Mouse (Mus musculus): ENCODE results near the gene Krcc1. TPM values are rescaled to one million over a fixed set of nuclear protein-coding genes. Genes with fewer than 3 reads are reported as not detected.
A peak's percentile ranks its signal among the peaks of the same experiment; 100 is the strongest.
"Not testable (repeated sequence)": the region's sequence is repeated elsewhere in the genome, so short reads cannot be mapped to it uniquely, and the experiment has no call there.

Krcc1 gene
- polyA plus RNA-seq, 1 experiment from 2014 or later: 41.1 TPM

DNA sequence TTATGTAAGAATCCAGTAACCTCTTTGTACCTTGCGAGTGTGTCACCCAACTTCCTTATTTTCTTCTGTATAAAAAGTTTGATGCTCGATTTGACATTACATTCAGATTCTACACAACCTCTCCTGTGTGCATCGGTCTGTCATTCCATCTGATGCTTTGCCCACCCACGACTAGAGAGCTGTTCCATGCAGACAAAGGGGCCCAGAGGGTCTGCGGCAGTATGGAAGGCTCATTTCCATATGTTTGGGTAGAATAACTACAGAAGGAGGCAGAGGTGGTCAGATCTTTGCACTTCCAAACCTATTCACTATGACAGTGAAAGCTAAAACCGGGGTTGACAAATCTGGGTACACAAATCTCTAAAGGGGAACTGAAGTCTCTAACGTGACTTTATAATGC is 3.9 kb upstream of the Krcc1 start:
- H3K4me2 ChIP-seq (ENCODE audit: low read depth, low read length); H3K9me3 ChIP-seq (replicated peaks; ENCODE audit: control insufficient read depth, low read length); H3K4me3 ChIP-seq (ENCODE audit: low read depth, low read length); ATAC-seq (replicated peaks; ENCODE audit: insufficient number of reproducible peaks, low FRiP score, low TSS enrichment, low read depth); DNase-seq (ENCODE audit: low spot score); H3K4me1 ChIP-seq (ENCODE audit: control insufficient read depth, insufficient read depth, low read length); H3K27me3 ChIP-seq (ENCODE audit: control insufficient read depth, insufficient read depth, low read length); H3K27ac ChIP-seq (replicated peaks; ENCODE audit: low read depth, low read length); H3K9ac ChIP-seq (replicated peaks; ENCODE audit: low read length); H3K36me3 ChIP-seq (replicated peaks; ENCODE audit: control insufficient read depth, insufficient read depth, low read depth, low read length): not testable (repeated sequence)
- WGBS: 82% methylated on average over 7 of the region's 7 CpGs

DNA sequence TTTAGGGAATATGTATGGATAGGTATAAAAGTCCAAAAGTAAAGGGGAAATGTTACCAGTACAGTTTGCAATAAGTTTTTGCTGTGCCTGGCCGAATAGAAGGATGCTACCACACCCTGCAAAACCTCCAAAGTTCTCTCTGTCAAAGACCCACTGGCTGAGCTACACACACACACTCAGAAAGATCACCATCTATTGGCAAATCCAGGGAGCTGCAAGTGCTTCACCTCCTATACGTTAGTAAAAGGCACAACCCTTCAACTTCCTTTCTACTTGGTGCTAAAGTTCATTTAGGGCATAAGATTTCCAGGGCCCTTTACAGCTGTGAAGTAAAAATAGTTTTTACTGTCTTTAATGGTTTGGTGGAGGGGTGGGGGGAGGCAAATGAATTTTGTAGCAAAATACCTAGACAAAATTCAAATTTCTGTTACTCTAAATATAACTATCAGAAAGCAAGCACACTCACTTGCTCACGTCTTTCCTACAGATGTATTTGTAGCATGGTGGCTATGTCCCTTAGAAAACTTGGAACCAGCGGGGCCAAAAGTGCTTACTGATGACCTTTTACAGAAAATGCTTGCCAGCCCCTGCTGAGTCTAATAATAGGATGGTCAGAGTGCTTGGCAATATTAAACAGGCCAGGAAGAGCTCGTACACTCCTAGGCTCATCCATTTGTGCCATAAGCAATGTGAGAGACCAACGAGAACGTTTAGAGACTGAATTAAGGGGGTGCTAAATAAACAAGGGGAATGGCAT is 2.4 kb upstream of the Krcc1 start:
- H3K27me3 ChIP-seq (ENCODE audit: control insufficient read depth, insufficient read depth, low read length): no peaks in the 10 kb centered on the region
- no peak overlapping the region for H3K4me3 ChIP-seq (ENCODE audit: low read depth, low read length)
- DNase-seq (ENCODE audit: low spot score) (peak; percentile 37), ATAC-seq (replicated peaks; ENCODE audit: insufficient number of reproducible peaks, low FRiP score, low TSS enrichment, low read depth) (no peak)
- H3K9ac ChIP-seq (replicated peaks; ENCODE audit: low read length): no peak overlapping the region
- no peak overlapping the region for H3K4me2 ChIP-seq (ENCODE audit: low read depth, low read length)
- H3K27ac ChIP-seq (replicated peaks; ENCODE audit: low read depth, low read length): no peak overlapping the region
- 64% methylated on average over 7 of the region's 7 CpGs for WGBS
- no peaks in the 10 kb centered on the region for H3K36me3 ChIP-seq (replicated peaks; ENCODE audit: control insufficient read depth, insufficient read depth, low read depth, low read length)
- peaks cover 3% of the 10 kb centered on the region; the same call in 1 of the 2 replicates for H3K4me1 ChIP-seq (ENCODE audit: control insufficient read depth, insufficient read depth, low read length)
- no peaks in the 10 kb centered on the region for H3K9me3 ChIP-seq (replicated peaks; ENCODE audit: control insufficient read depth, low read length)

DNA sequence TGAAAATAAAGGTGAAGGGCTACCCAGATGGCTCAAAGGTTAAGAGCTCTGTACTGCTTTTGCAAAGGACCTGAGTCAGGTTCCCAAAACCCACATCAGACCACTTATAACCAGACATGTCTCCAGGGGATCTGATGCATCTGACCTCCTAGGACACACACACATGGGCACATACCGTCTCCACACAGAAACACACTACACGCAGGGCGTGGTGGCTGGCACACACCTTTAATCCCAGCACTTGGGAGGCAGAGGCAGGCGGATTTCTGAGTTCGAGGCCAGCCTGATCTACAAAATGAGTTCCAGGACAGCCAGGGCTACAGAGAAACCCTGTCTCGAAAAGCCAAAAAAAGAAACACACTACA is 1.8 kb upstream of the Krcc1 start:
- H3K4me2 ChIP-seq (ENCODE audit: low read depth, low read length); ATAC-seq (replicated peaks; ENCODE audit: insufficient number of reproducible peaks, low FRiP score, low TSS enrichment, low read depth); H3K27ac ChIP-seq (replicated peaks; ENCODE audit: low read depth, low read length); H3K4me3 ChIP-seq (ENCODE audit: low read depth, low read length); H3K36me3 ChIP-seq (replicated peaks; ENCODE audit: control insufficient read depth, insufficient read depth, low read depth, low read length); H3K9ac ChIP-seq (replicated peaks; ENCODE audit: low read length); H3K9me3 ChIP-seq (replicated peaks; ENCODE audit: control insufficient read depth, low read length); H3K27me3 ChIP-seq (ENCODE audit: control insufficient read depth, insufficient read depth, low read length); H3K4me1 ChIP-seq (ENCODE audit: control insufficient read depth, insufficient read depth, low read length); DNase-seq (ENCODE audit: low spot score): not testable (repeated sequence)
- WGBS: 94% methylated on average over 6 of the region's 6 CpGs

DNA sequence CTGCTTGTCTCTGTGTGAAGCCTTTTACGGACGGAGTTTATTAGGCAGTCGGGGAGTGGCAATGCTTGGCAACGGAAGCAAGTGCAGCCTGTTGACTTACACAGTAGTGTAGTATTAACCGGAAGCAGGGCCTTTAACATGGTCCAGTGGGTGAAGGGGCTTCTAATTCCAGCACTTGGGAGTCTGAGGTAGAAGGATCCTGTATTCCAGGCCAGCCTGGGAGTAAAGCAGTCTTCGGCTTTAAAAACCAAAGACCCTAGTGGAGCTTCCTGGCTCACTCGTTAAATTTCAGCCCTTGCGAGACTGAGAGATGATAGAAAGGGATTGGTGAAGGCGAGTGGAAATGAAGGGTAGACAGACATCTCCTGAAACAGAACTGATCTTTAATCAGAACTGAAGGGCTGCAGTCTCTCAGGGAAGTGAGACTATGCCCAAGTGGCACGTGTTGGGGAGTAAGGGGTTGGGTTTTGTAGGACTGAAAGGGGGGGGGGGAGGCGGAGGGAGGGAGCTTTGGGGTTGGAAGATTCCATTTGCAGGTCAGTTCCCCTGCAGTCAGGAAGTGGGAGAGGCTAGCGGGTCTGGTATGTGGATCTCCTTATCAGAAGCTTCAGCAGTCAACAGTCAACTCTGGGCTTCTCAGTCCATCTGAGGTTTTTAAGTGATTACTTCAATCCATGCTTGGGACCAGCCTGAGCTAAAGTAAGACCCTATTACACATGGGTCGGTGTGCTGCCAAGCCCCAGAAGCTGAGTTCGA is 998 bp upstream of the Krcc1 start:
- Histone ChIP-seq H3K9me3 (replicated peaks; ENCODE audit: control insufficient read depth, low read length) (no peaks in the 10 kb centered on the region), H3K4me3 (ENCODE audit: low read depth, low read length) (peak overlapping the region; percentile 88), H3K27me3 (ENCODE audit: control insufficient read depth, insufficient read depth, low read length) (no peaks in the 10 kb centered on the region), H3K4me2 (ENCODE audit: low read depth, low read length) (peak overlapping the region; percentile 62), H3K9ac (replicated peaks; ENCODE audit: low read length) (peak overlapping the region; percentile 46), H3K36me3 (replicated peaks; ENCODE audit: control insufficient read depth, insufficient read depth, low read depth, low read length) (no peaks in the 10 kb centered on the region), H3K27ac (replicated peaks; ENCODE audit: low read depth, low read length) (peak overlapping the region; percentile 92; the same call in 1 of the 2 replicates), H3K4me1 (ENCODE audit: control insufficient read depth, insufficient read depth, low read length) (peaks cover 3% of the 10 kb centered on the region; the same call in 1 of the 2 replicates)
- DNase-seq (ENCODE audit: low spot score): peak; percentile 55
- WGBS: 35% methylated on average over 13 of the region's 14 CpGs
- ATAC-seq (replicated peaks; ENCODE audit: insufficient number of reproducible peaks, low FRiP score, low TSS enrichment, low read depth): peak; percentile 37

DNA sequence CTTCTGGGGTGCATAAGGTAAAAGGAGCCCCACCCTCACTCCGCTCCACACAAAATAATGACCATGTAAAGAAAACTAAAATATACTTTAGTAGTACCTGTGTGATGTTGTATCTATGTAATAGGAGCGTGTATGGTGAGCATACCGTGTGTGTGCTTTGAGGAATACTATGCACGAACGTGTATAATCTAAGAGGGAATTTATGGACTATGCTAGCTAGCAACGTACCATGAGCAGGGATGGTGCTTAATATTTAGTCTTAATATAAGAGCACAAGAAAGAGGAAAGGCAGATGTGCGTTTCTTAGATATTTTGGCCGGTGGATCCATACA is 454 bp upstream of the Krcc1 start:
- Histone ChIP-seq H3K27me3 (ENCODE audit: control insufficient read depth, insufficient read depth, low read length) (no peaks in the 10 kb centered on the region), H3K27ac (replicated peaks; ENCODE audit: low read depth, low read length) (peak overlapping the region; percentile 92; the same call in 1 of the 2 replicates), H3K9ac (replicated peaks; ENCODE audit: low read length) (peak overlapping the region; percentile 46), H3K4me3 (ENCODE audit: low read depth, low read length) (peak overlapping the region; percentile 88), H3K36me3 (replicated peaks; ENCODE audit: control insufficient read depth, insufficient read depth, low read depth, low read length) (no peaks in the 10 kb centered on the region), H3K4me2 (ENCODE audit: low read depth, low read length) (peak overlapping the region; percentile 62), H3K4me1 (ENCODE audit: control insufficient read depth, insufficient read depth, low read length) (peaks cover 3% of the 10 kb centered on the region; the same call in 1 of the 2 replicates), H3K9me3 (replicated peaks; ENCODE audit: control insufficient read depth, low read length) (no peaks in the 10 kb centered on the region)
- WGBS: 4% methylated on average over 8 of the region's 8 CpGs
- ATAC-seq (replicated peaks; ENCODE audit: insufficient number of reproducible peaks, low FRiP score, low TSS enrichment, low read depth) (peak; percentile 58), DNase-seq (ENCODE audit: low spot score) (no peak)

DNA sequence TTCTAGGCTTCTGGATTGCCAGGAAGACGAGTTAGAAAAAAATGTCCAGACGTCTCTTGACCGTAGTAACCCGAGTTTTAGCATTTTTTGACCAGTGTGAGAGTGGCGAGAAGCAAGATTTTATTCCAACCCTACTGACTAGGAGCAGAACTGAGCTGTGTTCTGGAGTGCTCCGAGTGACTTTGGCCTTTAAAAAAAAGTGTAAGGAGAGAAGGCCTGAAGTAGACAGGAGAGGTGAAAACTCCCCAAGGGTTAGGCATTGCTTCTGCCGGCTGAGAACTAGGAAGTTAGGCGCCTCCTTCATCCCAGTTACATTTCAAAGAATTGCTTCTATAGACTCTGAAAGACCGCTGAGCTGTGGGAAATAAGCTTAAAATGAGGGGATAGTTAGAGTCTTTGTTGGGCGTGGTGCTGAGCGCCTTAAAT is 852 bp downstream of the Krcc1 start:
- no peak for ATAC-seq (replicated peaks; ENCODE audit: insufficient number of reproducible peaks, low FRiP score, low TSS enrichment, low read depth)
- Histone ChIP-seq H3K27me3 (ENCODE audit: control insufficient read depth, insufficient read depth, low read length) (no peaks in the 10 kb centered on the region), H3K4me1 (ENCODE audit: control insufficient read depth, insufficient read depth, low read length) (peaks cover 3% of the 10 kb centered on the region; the same call in 1 of the 2 replicates), H3K4me3 (ENCODE audit: low read depth, low read length) (peak overlapping the region; percentile 88), H3K9ac (replicated peaks; ENCODE audit: low read length) (peak overlapping the region; percentile 97), H3K36me3 (replicated peaks; ENCODE audit: control insufficient read depth, insufficient read depth, low read depth, low read length) (no peaks in the 10 kb centered on the region), H3K27ac (replicated peaks; ENCODE audit: low read depth, low read length) (peak overlapping the region; percentile 92), H3K9me3 (replicated peaks; ENCODE audit: control insufficient read depth, low read length) (no peaks in the 10 kb centered on the region), H3K4me2 (ENCODE audit: low read depth, low read length) (peak overlapping the region; percentile 62)
- peak; percentile 7 for DNase-seq (ENCODE audit: low spot score)
- whole genome bisulfite sequencing: 2% methylated on average over 11 of the region's 11 CpGs

- DNase-seq (ENCODE audit: low spot score): no peak
- no peak overlapping the region for H3K4me3 ChIP-seq (ENCODE audit: low read depth, low read length)
- 85% methylated on average over 1 of the region's 1 CpGs for WGBS
Observed at GRCm38 (mm10) chr6:71273715-71274114, 2.2 kb downstream of the Krcc1 start.

DNA sequence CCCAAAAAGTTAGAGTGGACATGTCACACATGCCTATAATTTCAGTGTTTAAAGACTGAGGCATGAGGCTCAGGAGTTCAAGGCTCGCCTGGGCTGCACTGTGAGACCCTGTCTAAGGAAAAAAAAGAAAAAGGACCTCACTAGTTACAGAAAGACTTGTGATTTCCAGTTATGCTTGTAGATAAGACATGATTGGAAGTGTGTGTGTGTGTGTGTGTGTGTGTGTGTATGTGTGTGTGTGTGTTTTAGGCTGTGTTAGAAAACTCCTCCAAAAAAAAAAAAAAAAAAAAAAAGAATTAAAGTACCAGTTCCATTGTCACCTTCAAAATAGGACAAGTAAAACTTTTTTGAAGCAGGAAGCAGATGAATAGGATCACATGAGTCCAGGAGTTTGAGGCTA is 3.1 kb downstream of the Krcc1 start:
- Histone ChIP-seq H3K9ac (replicated peaks; ENCODE audit: low read length) (no peak overlapping the region), H3K27me3 (ENCODE audit: control insufficient read depth, insufficient read depth, low read length) (no peaks in the 10 kb centered on the region)
- ATAC-seq (replicated peaks; ENCODE audit: insufficient number of reproducible peaks, low FRiP score, low TSS enrichment, low read depth): no peak

More at GRCm38 (mm10) chr6:71273715-71274114, 2.2 kb downstream of the Krcc1 start:
- Histone ChIP-seq H3K9me3 (replicated peaks; ENCODE audit: control insufficient read depth, low read length) (no peaks in the 10 kb centered on the region), H3K9ac (replicated peaks; ENCODE audit: low read length) (no peak overlapping the region), H3K36me3 (replicated peaks; ENCODE audit: control insufficient read depth, insufficient read depth, low read depth, low read length) (no peaks in the 10 kb centered on the region), H3K4me1 (ENCODE audit: control insufficient read depth, insufficient read depth, low read length) (peaks cover 3% of the 10 kb centered on the region; the same call in 1 of the 2 replicates), H3K27me3 (ENCODE audit: control insufficient read depth, insufficient read depth, low read length) (no peaks in the 10 kb centered on the region), H3K27ac (replicated peaks; ENCODE audit: low read depth, low read length) (no peak overlapping the region), H3K4me2 (ENCODE audit: low read depth, low read length) (no peak overlapping the region)
- ATAC-seq (replicated peaks; ENCODE audit: insufficient number of reproducible peaks, low FRiP score, low TSS enrichment, low read depth): no peak

More for the DNA sequence above, 3.1 kb downstream of the Krcc1 start:
- Histone ChIP-seq H3K9me3 (replicated peaks; ENCODE audit: control insufficient read depth, low read length) (no peaks in the 10 kb centered on the region), H3K4me3 (ENCODE audit: low read depth, low read length) (no peak overlapping the region), H3K4me2 (ENCODE audit: low read depth, low read length) (no peak overlapping the region), H3K27ac (replicated peaks; ENCODE audit: low read depth, low read length) (no peak overlapping the region), H3K36me3 (replicated peaks; ENCODE audit: control insufficient read depth, insufficient read depth, low read depth, low read length) (no peaks in the 10 kb centered on the region), H3K4me1 (ENCODE audit: control insufficient read depth, insufficient read depth, low read length) (peaks cover 3% of the 10 kb centered on the region; the same call in 1 of the 2 replicates)
- no peak for DNase-seq (ENCODE audit: low spot score)
- 84% methylated on average over 1 of the region's 1 CpGs for WGBS
